Mouse (Mus musculus) lung, postnatal 0 days (tissue): ENCODE results near the gene Sap30l. TPM values are rescaled to one million over a fixed set of nuclear protein-coding genes. Genes with fewer than 3 reads are reported as not detected.

Experiments used
- ATAC-seq: fragments of 200-750 bp; cut with Nextera tagmentation; 2 replicates; pipeline ENCODE4 v1.8.0; 2017; ENCODE audit warnings: moderate library complexity
- DNase-seq: peaks from one replicate; pipeline ENCODE4 v3.0.0-alpha.2; 2016; ENCODE audit warnings: low spot score
- H3K27ac ChIP-seq: fragments of 300-500 bp; sonication (generic); 2 replicates; pipeline ENCODE4 v1.5.1; 2014; ENCODE audit warnings: antibody characterized with exemption, mild to moderate bottlenecking, low read length, mixed read lengths
- H3K27me3 ChIP-seq: fragments of 300-500 bp; sonication (generic); replicated peaks from 2 replicates; pipeline ENCODE4 v1.6.1; 2014; ENCODE audit warnings: low read length, mixed read lengths; ENCODE audit not compliant: insufficient read depth
- H3K36me3 ChIP-seq: fragments of 300-500 bp; sonication (generic); 2 replicates; pipeline ENCODE4 v1.6.1; 2014; ENCODE audit warnings: low read length, mixed read lengths; ENCODE audit not compliant: insufficient read depth
- H3K4me1 ChIP-seq: fragments of 300-500 bp; sonication (generic); 2 replicates; pipeline ENCODE4 v1.6.1; 2014; ENCODE audit warnings: antibody characterized with exemption, low read depth, low read length, mixed read lengths; ENCODE audit not compliant: insufficient read depth
- H3K4me2 ChIP-seq: fragments of 300-500 bp; sonication (generic); replicated peaks from 2 replicates; pipeline ENCODE4 v1.6.1; 2014; ENCODE audit warnings: low read depth, mild to moderate bottlenecking, low read length, moderate library complexity, mixed read lengths
- H3K4me3 ChIP-seq: fragments of 300-500 bp; sonication (generic); 2 replicates; pipeline ENCODE4 v1.5.1; 2014; ENCODE audit warnings: low read depth, low read length
- H3K9ac ChIP-seq: fragments of 300-500 bp; sonication (generic); replicated peaks from 2 replicates; pipeline ENCODE4 v1.6.1; 2014; ENCODE audit warnings: low read depth, mild to moderate bottlenecking
- H3K9me3 ChIP-seq: fragments of 300-500 bp; sonication (generic); 2 replicates; pipeline ENCODE4 v1.6.1; 2016; ENCODE audit warnings: low read length, mixed read lengths
- CTCF ChIP-seq: IDR thresholded peaks from 2 replicates; pipeline ENCODE4 v1.5.1; 2016; ENCODE audit warnings: antibody characterized with exemption, mild to moderate bottlenecking
- EP300 ChIP-seq: IDR thresholded peaks from 2 replicates; pipeline ENCODE4 v1.6.1; 2016; ENCODE audit warnings: antibody characterized with exemption, mild to moderate bottlenecking, control low read depth
- WGBS: fragments of 180-500 bp; shearing (Covaris S2); extraction: QIAGEN DNeasy Blood & Tissue Kit; methylation state at CpG from one replicate; pipeline ENCODE4 v1.1.7; 2014; 5-methylcytosine and 5-hydroxymethylcytosine counted together
- polyA plus RNA-seq: library from polyadenylated mRNA; unstranded; fragments of >200 nt; fragmentation: Nextera tagmentation; extraction: Ambion mirVana; gene quantifications from 2 replicates; pipeline ENCODE4 v1.2.1, GENCODE M21; 2015

The Sap30l gene
- polyA plus RNA-seq, 1 experiment from 2014 or later = 16.7 TPM

- Histone ChIP-seq H3K36me3 (no peaks in the 10 kb centered on the region), H3K4me3 (no peak overlapping the region), H3K4me2 (no peak overlapping the region), H3K9ac (no peak overlapping the region), H3K27me3 (peaks cover 82% of the 10 kb centered on the region), H3K27ac (no peak overlapping the region), H3K4me1 (peaks cover 7% of the 10 kb centered on the region; the same call in 1 of the 2 replicates), H3K9me3 (no peaks in the 10 kb centered on the region)
- TF ChIP-seq EP300 = no peak
- no peak for TF ChIP-seq CTCF
- ATAC-seq = no peak
- 7% methylated on average over 52 of the region's 53 CpGs for WGBS
- DNase-seq = no peak
Observed at GRCm38 (mm10) chr11:57828955-57829870, 27.8 kb downstream of the Sap30l start.

GRCm38 (mm10) chr11:57829871-57830775 lies 28.7 kb downstream of the Sap30l start:
- no peak for TF ChIP-seq CTCF
- no peak for TF ChIP-seq EP300
- Histone ChIP-seq H3K27ac (no peak overlapping the region), H3K9me3 (no peaks in the 10 kb centered on the region), H3K36me3 (no peaks in the 10 kb centered on the region), H3K4me3 (no peak overlapping the region), H3K27me3 (peaks cover 81% of the 10 kb centered on the region), H3K4me2 (no peak overlapping the region), H3K4me1 (peaks cover 7% of the 10 kb centered on the region; the same call in 1 of the 2 replicates), H3K9ac (no peak overlapping the region)
- ATAC-seq (no peak), DNase-seq (no peak)
- WGBS = 36% methylated on average over 17 of the region's 17 CpGs

DNA sequence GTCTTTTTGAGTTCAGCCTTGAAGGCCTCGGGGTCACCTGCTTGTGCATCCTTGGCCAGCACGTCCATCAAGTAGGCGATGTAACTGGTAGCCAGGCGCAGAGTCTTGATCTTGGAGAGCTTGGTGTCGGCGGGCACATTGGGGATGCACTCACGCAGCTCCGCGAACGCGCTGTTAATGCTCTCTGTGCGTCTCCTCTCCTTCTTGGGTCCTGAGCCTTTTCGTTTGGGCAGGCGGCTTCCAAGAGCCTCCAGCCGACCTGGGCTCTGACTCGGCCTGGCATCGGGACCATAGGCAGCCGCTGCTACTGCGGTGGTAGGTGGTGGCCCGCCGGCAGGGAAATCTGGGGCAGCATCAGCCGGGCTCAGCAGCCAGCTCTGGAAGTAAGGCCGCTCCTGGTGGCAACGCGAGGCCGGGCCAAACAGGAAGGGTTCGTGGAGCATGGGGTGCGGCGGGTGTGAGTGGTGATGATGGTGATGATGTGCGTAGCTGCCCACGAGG lies 29.9 kb downstream of the Sap30l start:
- Histone ChIP-seq H3K4me3 (no peak overlapping the region), H3K9me3 (no peaks in the 10 kb centered on the region), H3K27ac (no peak overlapping the region), H3K4me2 (no peak overlapping the region), H3K36me3 (no peaks in the 10 kb centered on the region), H3K4me1 (peaks cover 7% of the 10 kb centered on the region; the same call in 1 of the 2 replicates), H3K27me3 (peaks cover 90% of the 10 kb centered on the region), H3K9ac (no peak overlapping the region)
- WGBS = 7% methylated on average over 31 of the region's 31 CpGs
- TF ChIP-seq EP300 (no peak), CTCF (no peak)
- ATAC-seq = no peak
- no peak for DNase-seq

- no peak for DNase-seq
- Histone ChIP-seq H3K27ac (no peak overlapping the region), H3K4me1 (peaks cover 7% of the 10 kb centered on the region; the same call in 1 of the 2 replicates), H3K36me3 (no peaks in the 10 kb centered on the region), H3K4me3 (no peak overlapping the region), H3K27me3 (peaks cover 93% of the 10 kb centered on the region), H3K9me3 (no peaks in the 10 kb centered on the region), H3K9ac (no peak overlapping the region), H3K4me2 (no peak overlapping the region)
- 15% methylated on average over 16 of the region's 16 CpGs for WGBS
- ATAC-seq = no peak
- TF ChIP-seq CTCF (no peak), EP300 (no peak)
Observed at GRCm38 (mm10) chr11:57831861-57832260, 30.4 kb downstream of the Sap30l start.

DNA sequence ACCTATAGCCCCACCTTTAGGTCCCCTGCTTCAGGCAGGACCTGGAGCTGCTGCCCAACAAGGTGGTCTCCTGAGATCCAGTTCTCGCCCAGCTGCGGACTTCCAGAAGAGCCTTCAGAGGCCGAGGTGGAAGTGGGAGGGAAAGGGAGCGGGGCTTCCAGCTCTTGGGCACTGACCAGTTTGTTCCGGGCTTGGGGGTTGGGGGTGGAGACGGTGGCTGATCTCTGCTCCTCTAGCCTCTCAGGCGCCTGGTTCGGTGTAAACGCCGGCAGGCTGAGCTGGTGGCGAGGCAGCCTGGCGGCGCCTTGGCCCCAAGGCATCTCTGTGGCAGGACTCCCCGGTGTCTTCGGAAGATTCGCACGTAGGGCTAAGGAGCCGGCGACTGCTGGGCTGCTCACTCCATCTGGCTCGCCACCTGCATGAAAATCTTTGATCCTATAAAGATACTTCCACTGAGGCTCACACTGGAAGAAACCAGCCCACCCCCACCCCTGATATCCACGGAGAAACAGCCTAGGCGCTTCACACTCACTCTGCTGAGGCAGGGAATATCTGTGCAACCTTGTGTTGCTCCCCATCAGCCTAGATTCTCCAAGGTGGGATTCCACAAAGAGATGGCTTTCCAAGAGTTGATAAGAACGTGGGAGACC lies 31.2 kb downstream of the Sap30l start, which contains the start of gene Hand1:
Gene Hand1 (minus strand): TSS at position 267 of the 650 bp plus-strand sequence.
- Histone ChIP-seq H3K4me1 (peaks cover 6% of the 10 kb centered on the region; the same call in 1 of the 2 replicates), H3K4me2 (no peak within 1 kb of the TSS), H3K27me3 (peaks cover 91% of the 10 kb centered on the region), H3K36me3 (no peaks in the 10 kb centered on the region), H3K9me3 (no peaks in the 10 kb centered on the region), H3K27ac (no peak within 1 kb of the TSS), H3K9ac (no peak within 1 kb of the TSS), H3K4me3 (no peak within 1 kb of the TSS)
- no peak for ATAC-seq
- no peak for DNase-seq
- WGBS = 18% methylated on average over 23 of the region's 23 CpGs
- no peak for TF ChIP-seq CTCF
- TF ChIP-seq EP300 = no peak
